Mouse (Mus musculus): ENCODE measurements around the gene Galnt7. TPM values are rescaled to one million over a fixed set of nuclear protein-coding genes. Genes with fewer than 3 reads are reported as not detected.

Gene Galnt7
- total and polyA plus RNA-seq, 3 experiments: 26.7 to 33.5 (median 32.7) TPM

DNA sequence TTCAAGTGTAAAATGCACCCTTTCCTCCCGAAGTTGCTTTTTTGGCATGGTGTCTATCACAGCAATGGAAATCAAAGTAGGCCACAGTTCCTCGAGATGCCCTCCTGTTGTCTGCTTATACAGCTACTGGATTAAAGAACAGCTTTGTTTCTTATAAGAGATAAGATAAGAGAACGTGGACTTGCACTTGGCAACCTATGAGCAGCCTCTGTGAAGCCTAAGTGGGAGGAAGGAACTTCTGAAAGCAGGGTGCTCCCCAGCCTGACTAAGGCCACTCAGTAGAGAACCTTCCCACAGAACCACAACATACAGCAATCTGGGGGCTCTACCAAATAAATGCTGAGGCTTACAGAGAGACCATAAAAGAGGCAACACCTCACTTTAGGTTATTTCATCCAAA is 5.3 kb downstream of the Galnt7 start:
- H3K36me3 ChIP-seq (replicated peaks in 1 of 2; ENCODE audit: control insufficient read depth in 1 of 2, insufficient read depth in 1 of 2, low read length in 1 of 2): peaks cover 9 to 42% of the 10 kb centered on the region in 2 experiments
- no peaks in the 10 kb centered on the region for H3K9me3 ChIP-seq (replicated peaks; ENCODE audit: low read length)
- peaks cover 25% of the 10 kb centered on the region for H3K79me2 ChIP-seq (replicated peaks; ENCODE audit: control insufficient read depth, extremely low read depth, insufficient read depth, poor library complexity, severe bottlenecking)
- TF ChIP-seq TCF12 (IDR thresholded peaks at IDR 0.05; ENCODE audit: low read depth, low read length): no peak
- TF ChIP-seq MYC (IDR thresholded peaks at IDR 0.05; ENCODE audit: low read depth, low read length): no peak
- no peak for TF ChIP-seq ZMIZ1 (IDR thresholded peaks at IDR 0.05; ENCODE audit: low read depth, low read length)
- no peak for TF ChIP-seq MAX (IDR thresholded peaks at IDR 0.05; ENCODE audit: low read length)
- no peak for TF ChIP-seq ZKSCAN1 (IDR thresholded peaks at IDR 0.05; ENCODE audit: borderline replicate concordance, low read depth, low read length)
- TF ChIP-seq NRF1 (IDR thresholded peaks at IDR 0.05; ENCODE audit: low read depth, low read length): no peak
- no peak for TF ChIP-seq EP300 (IDR thresholded peaks at IDR 0.05; ENCODE audit: low read length)
- no peak for TF ChIP-seq GABPA (IDR thresholded peaks at IDR 0.05; ENCODE audit: insufficient replicate concordance, low read depth, low read length)
- no peak for TF ChIP-seq SMC3 (IDR thresholded peaks at IDR 0.05; ENCODE audit: low read depth, low read length)
- no peak for TF ChIP-seq NELFE (IDR thresholded peaks at IDR 0.05; ENCODE audit: low read depth, low read length)
- TF ChIP-seq ETS1 (conservative IDR thresholded peaks at IDR 0.05; ENCODE audit: low read depth, low read length): no peak
- TF ChIP-seq POLR2A (IDR thresholded peaks at IDR 0.05; ENCODE audit: low read depth, low read length): no peak
- no peak for TF ChIP-seq MEF2A (IDR thresholded peaks at IDR 0.05; ENCODE audit: borderline replicate concordance, low read depth, low read length)
- TF ChIP-seq USF1 (IDR thresholded peaks at IDR 0.05; ENCODE audit: low read depth, low read length): no peak
- TF ChIP-seq IRF4 (IDR thresholded peaks at IDR 0.05; ENCODE audit: low read depth, low read length): no peak
- TF ChIP-seq HCFC1 (IDR thresholded peaks at IDR 0.05; ENCODE audit: low read depth, low read length): no peak
- TF ChIP-seq MAFK (IDR thresholded peaks at IDR 0.05; ENCODE audit: insufficient replicate concordance, low read length): no peak
- TF ChIP-seq ZC3H11A (IDR thresholded peaks at IDR 0.05; ENCODE audit: low read depth, low read length): no peak
- dilution Hi-C loops (cut with MboI; ENCODE audit: extremely low pct_ligation_motif_present, extremely low pct_unique_long_range_greater_than_20kb, low sequenced_read_pairs) (no loop called here), in situ Hi-C loops (cut with MboI; ENCODE audit: low pct_ligation_motif_present, low pct_unique_long_range_greater_than_20kb, low sequenced_read_pairs) (loop anchor here (5.0 kb wide), 1 partner anchor 55 kb away; no protein-coding TSS in a partner anchor)
- no peak overlapping the region for H3K9ac ChIP-seq (ENCODE audit: insufficient read depth, low read depth)
- DNase-seq (ENCODE audit: extremely low read depth): no peak
- peaks cover 7 to 29% of the 10 kb centered on the region in 2 experiments; a peak in 3 of 4 replicates for H3K4me1 ChIP-seq (ENCODE audit: control insufficient read depth in 1 of 2, insufficient read depth in 2 of 2)
- no peaks in the 10 kb centered on the region for H3K27me3 ChIP-seq (replicated peaks)
- H3K4me3 ChIP-seq (replicated peaks in 1 of 3; ENCODE audit: low read depth in 2 of 3, low read length in 2 of 3, poor library complexity in 1 of 3): no peak overlapping the region
- H3K4me2 ChIP-seq (ENCODE audit: insufficient read depth, low read depth, poor library complexity, severe bottlenecking): no peak overlapping the region
- H3K27ac ChIP-seq (ENCODE audit: insufficient read depth, low read depth): no peak overlapping the region

DNA sequence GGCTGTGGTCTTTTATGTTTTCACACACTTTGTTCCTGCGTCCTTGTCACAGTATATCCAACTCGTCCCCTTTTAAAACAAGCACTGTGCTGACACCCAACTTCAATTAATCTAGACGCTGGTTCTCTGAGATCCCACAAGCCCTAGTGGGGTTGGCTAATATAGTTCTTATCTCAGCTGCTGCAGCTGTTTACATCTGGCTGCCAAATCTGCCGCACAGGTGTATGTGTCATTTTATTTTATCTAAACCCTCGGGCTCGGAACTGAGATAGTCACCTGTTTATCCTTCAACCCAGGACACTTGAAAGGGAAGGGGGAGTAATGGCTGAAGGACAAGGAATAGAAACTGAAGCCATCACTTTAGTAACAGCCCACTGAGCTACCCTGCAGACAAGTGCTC is 8.6 kb downstream of the Galnt7 start:
- H3K27ac ChIP-seq (ENCODE audit: insufficient read depth, low read depth): no peak overlapping the region
- peaks cover 14% of the 10 kb centered on the region for H3K79me2 ChIP-seq (replicated peaks; ENCODE audit: control insufficient read depth, extremely low read depth, insufficient read depth, poor library complexity, severe bottlenecking)
- no peaks in the 10 kb centered on the region for H3K9me3 ChIP-seq (replicated peaks; ENCODE audit: low read length)
- no peak overlapping the region for H3K4me2 ChIP-seq (ENCODE audit: insufficient read depth, low read depth, poor library complexity, severe bottlenecking)
- H3K36me3 ChIP-seq (replicated peaks in 1 of 2; ENCODE audit: control insufficient read depth in 1 of 2, insufficient read depth in 1 of 2, low read length in 1 of 2): peaks cover 9 to 54% of the 10 kb centered on the region in 2 experiments
- DNase-seq (ENCODE audit: extremely low read depth): no peak
- dilution Hi-C loops (cut with MboI; ENCODE audit: extremely low pct_ligation_motif_present, extremely low pct_unique_long_range_greater_than_20kb, low sequenced_read_pairs): no loop called here
- peaks cover 5 to 12% of the 10 kb centered on the region in 2 experiments; a peak in 3 of 4 replicates for H3K4me1 ChIP-seq (ENCODE audit: control insufficient read depth in 1 of 2, insufficient read depth in 2 of 2)
- no peak overlapping the region for H3K9ac ChIP-seq (ENCODE audit: insufficient read depth, low read depth)
- TF ChIP-seq E2F4 (IDR thresholded peaks at IDR 0.05; ENCODE audit: insufficient replicate concordance, low read depth, low read length): no peak
- no peak for TF ChIP-seq USF2 (conservative IDR thresholded peaks at IDR 0.05; ENCODE audit: low read depth, low read length)
- TF ChIP-seq JUND (conservative IDR thresholded peaks at IDR 0.05; ENCODE audit: low read depth, low read length): no peak
- no peak for TF ChIP-seq NRF1 (IDR thresholded peaks at IDR 0.05; ENCODE audit: low read depth, low read length)
- TF ChIP-seq JUN (IDR thresholded peaks at IDR 0.05; ENCODE audit: insufficient read depth, low read depth, low read length): no peak
- TF ChIP-seq RAD21 (IDR thresholded peaks at IDR 0.05; ENCODE audit: low read depth, low read length): no peak
- TF ChIP-seq PAX5 (IDR thresholded peaks at IDR 0.05; ENCODE audit: low read length): no peak
- no peak for TF ChIP-seq BHLHE40 (IDR thresholded peaks at IDR 0.05; ENCODE audit: low read depth, low read length)
- no peak for TF ChIP-seq MEF2A (IDR thresholded peaks at IDR 0.05; ENCODE audit: borderline replicate concordance, low read depth, low read length)
- TF ChIP-seq EP300 (IDR thresholded peaks at IDR 0.05; ENCODE audit: low read length): no peak
- no peak overlapping the region for H3K4me3 ChIP-seq (replicated peaks in 1 of 3; ENCODE audit: low read depth in 2 of 3, low read length in 2 of 3, poor library complexity in 1 of 3)
- no peaks in the 10 kb centered on the region for H3K27me3 ChIP-seq (replicated peaks)
- in situ Hi-C loops (cut with MboI; ENCODE audit: low pct_ligation_motif_present, low pct_unique_long_range_greater_than_20kb, low sequenced_read_pairs): no loop called here

Data from CH12.LX (cell line).